23 mouse cellular contexts compared by ENCODE assay signal in genomic region chr3:103188451-103188850, GRCm38 (mm10). TPM values are rescaled to one million over a fixed set of nuclear protein-coding genes. Genes with fewer than 3 reads are reported as not detected.
DNase-seq lines count a peak whose midpoint lies in the region; ATAC-seq lines count a peak whose summit lies in the region.
"Had no signal": no experiment of that assay in that cellular context is flagged by ENCODE, and none has a peak within 500 bp of the region (broad histone marks: within the 10 kb centered on the region; RNA-seq: fewer than 3 reads in every experiment).

No protein-coding gene starts in this region.

- no peak overlapping the region for H3K4me3 ChIP-seq in heart, embryonic 10.5 days
- no peak overlapping the region for H3K4me3 ChIP-seq in heart, embryonic 12.5 days
- no peak overlapping the region for H3K4me3 ChIP-seq in liver, embryonic 13.5 days (replicated peaks)
- H3K4me3 ChIP-seq in liver, embryonic 11.5 days (ENCODE audit: low read depth, low read length) = no peak overlapping the region
- H3K4me3 ChIP-seq in limb, embryonic 13.5 days = no peak overlapping the region
- H3K4me3 ChIP-seq: embryonic facial prominence, embryonic 13.5 days; gastrocnemius, adult 2 months; heart, embryonic 15.5 days; hindbrain, embryonic 10.5 days; hindbrain, embryonic 15.5 days had no signal

- no peaks in the 10 kb centered on the region for H3K4me1 ChIP-seq in heart, embryonic 10.5 days
- H3K4me1 ChIP-seq in heart, embryonic 12.5 days (replicated peaks) = no peaks in the 10 kb centered on the region
- H3K4me1 ChIP-seq in liver, embryonic 13.5 days (replicated peaks) = peaks cover 2% of the 10 kb centered on the region; the same call in 1 of the 2 replicates
- H3K4me1 ChIP-seq in liver, embryonic 11.5 days (replicated peaks; ENCODE audit: control insufficient read depth, insufficient read depth, low read length) = no peaks in the 10 kb centered on the region
- H3K4me1 ChIP-seq in limb, embryonic 13.5 days = peaks cover 3% of the 10 kb centered on the region; the same call in 1 of the 2 replicates
- H3K4me1 ChIP-seq: embryonic facial prominence, embryonic 13.5 days; heart, embryonic 15.5 days; hindbrain, embryonic 15.5 days had no signal

- DNase-seq in cerebellum, postnatal 10 days = peak; percentile 34 to 49
- no peak for DNase-seq in cerebellum, adult 18-20 months
- DNase-seq in heart, embryonic 10.5 days (ENCODE audit: low spot score) = peak; percentile 59
- DNase-seq in liver, embryonic 13.5 days = no peak
- DNase-seq in liver, embryonic 11.5 days (ENCODE audit: low spot score) = no peak
- DNase-seq in right cerebral cortex, adult 2 months (ENCODE audit: low spot score in 2 of 2) = no peak
- DNase-seq: adrenal gland, adult 2 months; adrenal gland, postnatal 25 days; B cell, adult 2 months; cerebellum, adult 8-10 months; cerebellum, postnatal 36 days; gastrocnemius, adult 2 months; gastrocnemius, postnatal 25 days had no signal

- 0 out of 2 replicates have a peak, but pooled peaks cover 2% of the 10 kb centered on the region for H3K9me3 ChIP-seq in heart, embryonic 10.5 days
- peaks cover 3% of the 10 kb centered on the region; the same call in 1 of the 2 replicates for H3K9me3 ChIP-seq in heart, embryonic 12.5 days (replicated peaks)
- peaks cover 13% of the 10 kb centered on the region for H3K9me3 ChIP-seq in liver, embryonic 13.5 days (replicated peaks)
- H3K9me3 ChIP-seq in liver, embryonic 11.5 days (ENCODE audit: control insufficient read depth, low read length) = peaks cover 2% of the 10 kb centered on the region
- H3K9me3 ChIP-seq in limb, embryonic 13.5 days = peaks cover 5% of the 10 kb centered on the region
- H3K9me3 ChIP-seq: embryonic facial prominence, embryonic 13.5 days; heart, embryonic 15.5 days; hindbrain, embryonic 15.5 days had no signal

- H3K4me2 ChIP-seq in heart, embryonic 12.5 days = no peak overlapping the region
- no peak overlapping the region for H3K4me2 ChIP-seq in liver, embryonic 13.5 days
- no peak overlapping the region for H3K4me2 ChIP-seq in liver, embryonic 11.5 days
- no peak overlapping the region for H3K4me2 ChIP-seq in limb, embryonic 13.5 days (replicated peaks)
- H3K4me2 ChIP-seq: embryonic facial prominence, embryonic 13.5 days; heart, embryonic 15.5 days; hindbrain, embryonic 15.5 days had no signal

- no peak overlapping the region for H3K27ac ChIP-seq in heart, embryonic 10.5 days
- no peak overlapping the region for H3K27ac ChIP-seq in heart, embryonic 12.5 days (ENCODE audit: poor library complexity, severe bottlenecking)
- no peak overlapping the region; the same call in 1 of the 2 replicates for H3K27ac ChIP-seq in liver, embryonic 13.5 days
- H3K27ac ChIP-seq in liver, embryonic 11.5 days (ENCODE audit: low read depth, low read length) = no peak overlapping the region
- H3K27ac ChIP-seq in limb, embryonic 13.5 days = 0 out of 2 replicates have a peak overlapping the region, but pooled peaks have one; percentile 22
- H3K27ac ChIP-seq: embryonic facial prominence, embryonic 13.5 days; gastrocnemius, adult 2 months; heart, embryonic 15.5 days; hindbrain, embryonic 10.5 days; hindbrain, embryonic 15.5 days had no signal

- H3K27me3 ChIP-seq in heart, embryonic 10.5 days (ENCODE audit: insufficient read depth, poor library complexity, severe bottlenecking) = no peaks in the 10 kb centered on the region
- H3K27me3 ChIP-seq in heart, embryonic 12.5 days (replicated peaks) = no peaks in the 10 kb centered on the region
- H3K27me3 ChIP-seq in liver, embryonic 13.5 days = no peaks in the 10 kb centered on the region
- H3K27me3 ChIP-seq in liver, embryonic 11.5 days (replicated peaks; ENCODE audit: control insufficient read depth, insufficient read depth, low read length) = no peaks in the 10 kb centered on the region
- no peaks in the 10 kb centered on the region for H3K27me3 ChIP-seq in limb, embryonic 13.5 days
- H3K27me3 ChIP-seq: embryonic facial prominence, embryonic 13.5 days; heart, embryonic 15.5 days; hindbrain, embryonic 15.5 days had no signal

- WGBS in heart, embryonic 10.5 days = 56% methylated on average over 5 of the region's 5 CpGs
- WGBS in heart, embryonic 12.5 days = 59% methylated on average over 5 of the region's 5 CpGs
- WGBS in liver, embryonic 13.5 days (ENCODE audit: insufficient replicate concordance) = 78% methylated on average over 5 of the region's 5 CpGs
- 73% methylated on average over 5 of the region's 5 CpGs for WGBS in liver, embryonic 11.5 days
- WGBS in limb, embryonic 13.5 days = 53% methylated on average over 5 of the region's 5 CpGs

- no peak overlapping the region for H3K9ac ChIP-seq in heart, embryonic 12.5 days
- no peak overlapping the region for H3K9ac ChIP-seq in liver, embryonic 13.5 days
- no peak overlapping the region for H3K9ac ChIP-seq in liver, embryonic 11.5 days (ENCODE audit: low read depth, low read length)
- H3K9ac ChIP-seq in limb, embryonic 13.5 days = no peak overlapping the region
- H3K9ac ChIP-seq: embryonic facial prominence, embryonic 13.5 days; heart, embryonic 15.5 days; hindbrain, embryonic 15.5 days had no signal

- no peak for ATAC-seq in heart, embryonic 12.5 days (ENCODE audit: insufficient number of reproducible peaks, low FRiP score)
- ATAC-seq in liver, embryonic 13.5 days (ENCODE audit: low read depth) = peak; percentile 12; the same call in 1 of the 2 replicates
- no peak for ATAC-seq in liver, embryonic 11.5 days (replicated peaks; ENCODE audit: low FRiP score)
- no peak for ATAC-seq in limb, embryonic 13.5 days (ENCODE audit: low FRiP score, low read depth)
- ATAC-seq: CD4-positive, CD25-positive, alpha-beta regulatory T cell, adult 4 months; forebrain, embryonic 14.5 days; intestine, embryonic 16.5 days had no signal

- H3K36me3 ChIP-seq in heart, embryonic 10.5 days = no peaks in the 10 kb centered on the region
- no peaks in the 10 kb centered on the region for H3K36me3 ChIP-seq in heart, embryonic 12.5 days
- H3K36me3 ChIP-seq in liver, embryonic 13.5 days = no peaks in the 10 kb centered on the region
- H3K36me3 ChIP-seq in liver, embryonic 11.5 days (ENCODE audit: control insufficient read depth, insufficient read depth, low read length) = no peaks in the 10 kb centered on the region
- H3K36me3 ChIP-seq in limb, embryonic 13.5 days = no peaks in the 10 kb centered on the region
- H3K36me3 ChIP-seq: embryonic facial prominence, embryonic 13.5 days; G1E; heart, embryonic 15.5 days; hindbrain, embryonic 10.5 days; hindbrain, embryonic 15.5 days had no signal

RNA-seq across cellular contexts. Expression of gene Bcas2, which starts 17.0 kb away (rescaled TPM):
- 150 and 186 TPM in 2 replicates for polyA plus RNA-seq in heart, embryonic 10.5 days (2016; fragmentation: Nextera tagmentation; extraction: Ambion mirVana)
- 142 and 148 TPM in 2 replicates for polyA plus RNA-seq in heart, embryonic 12.5 days (2016; fragmentation: Nextera tagmentation; extraction: Ambion mirVana)
- polyA plus RNA-seq in liver, embryonic 13.5 days (2015; fragmentation: Nextera tagmentation; extraction: Ambion mirVana) = 211 and 253 TPM in 2 replicates
- polyA plus RNA-seq in liver, embryonic 11.5 days (2014; fragmentation: Nextera tagmentation; extraction: Ambion mirVana) = 272 and 278 TPM in 2 replicates
- 230 and 237 TPM in 2 replicates for polyA plus RNA-seq in limb, embryonic 13.5 days (2015; fragmentation: Nextera tagmentation; extraction: Ambion mirVana)

Comparison
In these comparisons a context has a peak if more than half of its experiments do, and no peak if none do; other contexts are left out.
1. DNase-seq: peak in cerebellum, postnatal 10 days (2 of 2) and heart, embryonic 10.5 days (single experiment); none in cerebellum, adult 18-20 months (0 of 2), liver, embryonic 13.5 days (single experiment), liver, embryonic 11.5 days (single experiment) and right cerebral cortex, adult 2 months (0 of 2).